Mouse (Mus musculus): Measurements from ENCODE around the gene 5730522E02Rik. TPM values are rescaled to one million over a fixed set of nuclear protein-coding genes. Genes with fewer than 3 reads are reported as not detected.

Gene 5730522E02Rik
- polyA plus RNA-seq, 1 experiment from 2014 or later, result 0.45 TPM

- Histone ChIP-seq H3K27me3 (replicated peaks) (no peaks in the 10 kb centered on the region), H3K9me3 (replicated peaks) (no peaks in the 10 kb centered on the region), H3K4me2 (no peak overlapping the region), H3K27ac (no peak overlapping the region), H3K9ac (no peak overlapping the region), H3K4me1 (no peaks in the 10 kb centered on the region), H3K36me3 (no peaks in the 10 kb centered on the region), H3K4me3 (no peak overlapping the region)
- no peak for ATAC-seq
- 53% methylated on average over 4 of the region's 4 CpGs for WGBS (ENCODE audit: insufficient replicate concordance)
These were observed 92.9 kb downstream of the 5730522E02Rik start for GRCm38 (mm10) chr11:26117651-26118050.

- 81% methylated on average over 3 of the region's 3 CpGs for WGBS (ENCODE audit: insufficient replicate concordance)
- H3K36me3 ChIP-seq, result no peaks in the 10 kb centered on the region
- no peak for ATAC-seq
- H3K27me3 ChIP-seq (replicated peaks), result no peaks in the 10 kb centered on the region
- H3K4me3 ChIP-seq, result no peak overlapping the region
- no peak overlapping the region for H3K9ac ChIP-seq
- H3K4me2 ChIP-seq, result no peak overlapping the region
- no peak overlapping the region for H3K27ac ChIP-seq
- no peaks in the 10 kb centered on the region for H3K9me3 ChIP-seq (replicated peaks)
- H3K4me1 ChIP-seq, result no peaks in the 10 kb centered on the region
These were observed 98.4 kb downstream of the 5730522E02Rik start for GRCm38 (mm10) chr11:26112206-26112605.

GRCm38 (mm10) chr11:26108647-26109046 lies 101.9 kb downstream of the 5730522E02Rik start:
- no peak overlapping the region for H3K9ac ChIP-seq
- 38% methylated on average over 1 of the region's 1 CpGs for WGBS (ENCODE audit: insufficient replicate concordance)
- H3K27ac ChIP-seq, result no peak overlapping the region
- H3K4me2 ChIP-seq, result no peak overlapping the region
- ATAC-seq, result no peak
- H3K9me3 ChIP-seq (replicated peaks), result no peaks in the 10 kb centered on the region
- no peak overlapping the region for H3K4me3 ChIP-seq
- no peaks in the 10 kb centered on the region for H3K36me3 ChIP-seq
- H3K4me1 ChIP-seq, result no peaks in the 10 kb centered on the region
- no peaks in the 10 kb centered on the region for H3K27me3 ChIP-seq (replicated peaks)

GRCm38 (mm10) chr11:26104680-26105079 lies 105.9 kb downstream of the 5730522E02Rik start:
- H3K4me1 ChIP-seq, result no peaks in the 10 kb centered on the region
- 50% methylated on average over 2 of the region's 2 CpGs for WGBS (ENCODE audit: insufficient replicate concordance)
- no peaks in the 10 kb centered on the region for H3K36me3 ChIP-seq
- ATAC-seq, result no peak
- H3K27me3 ChIP-seq (replicated peaks), result no peaks in the 10 kb centered on the region
- H3K9me3 ChIP-seq (replicated peaks), result no peaks in the 10 kb centered on the region
- H3K4me2 ChIP-seq, result no peak overlapping the region
- no peak overlapping the region for H3K9ac ChIP-seq
- no peak overlapping the region for H3K27ac ChIP-seq
- no peak overlapping the region for H3K4me3 ChIP-seq

- no peak overlapping the region for H3K9ac ChIP-seq
- H3K4me3 ChIP-seq, result no peak overlapping the region
- H3K4me2 ChIP-seq, result no peak overlapping the region
- WGBS (ENCODE audit: insufficient replicate concordance), result 13% methylated on average over 8 of the region's 8 CpGs
- H3K27ac ChIP-seq, result no peak overlapping the region
- H3K4me1 ChIP-seq, result no peaks in the 10 kb centered on the region
- no peaks in the 10 kb centered on the region for H3K36me3 ChIP-seq
- no peaks in the 10 kb centered on the region for H3K27me3 ChIP-seq (replicated peaks)
- H3K9me3 ChIP-seq (replicated peaks), result no peaks in the 10 kb centered on the region
- ATAC-seq, result no peak
These were observed 106.9 kb downstream of the 5730522E02Rik start for GRCm38 (mm10) chr11:26103698-26104097.

GRCm38 (mm10) chr11:26102878-26103277 lies 107.7 kb downstream of the 5730522E02Rik start:
- Histone ChIP-seq H3K27me3 (replicated peaks) (no peaks in the 10 kb centered on the region), H3K4me1 (no peaks in the 10 kb centered on the region), H3K9ac (no peak overlapping the region), H3K4me2 (no peak overlapping the region), H3K9me3 (replicated peaks) (no peaks in the 10 kb centered on the region), H3K4me3 (no peak overlapping the region), H3K27ac (no peak overlapping the region), H3K36me3 (no peaks in the 10 kb centered on the region)
- WGBS (ENCODE audit: insufficient replicate concordance), result 29% methylated on average over 4 of the region's 4 CpGs
- no peak for ATAC-seq

GRCm38 (mm10) chr11:26100077-26100476 lies 110.5 kb downstream of the 5730522E02Rik start:
- no peaks in the 10 kb centered on the region for H3K27me3 ChIP-seq (replicated peaks)
- H3K4me2 ChIP-seq, result no peak overlapping the region
- no peak overlapping the region for H3K9ac ChIP-seq
- no peaks in the 10 kb centered on the region for H3K9me3 ChIP-seq (replicated peaks)
- H3K4me1 ChIP-seq, result no peaks in the 10 kb centered on the region
- H3K36me3 ChIP-seq, result no peaks in the 10 kb centered on the region
- no peak for ATAC-seq
- no peak overlapping the region for H3K4me3 ChIP-seq
- 65% methylated on average over 5 of the region's 5 CpGs for WGBS (ENCODE audit: insufficient replicate concordance)
- no peak overlapping the region for H3K27ac ChIP-seq

- no peak for ATAC-seq
- H3K9ac ChIP-seq, result no peak overlapping the region
- no peaks in the 10 kb centered on the region for H3K27me3 ChIP-seq (replicated peaks)
- H3K9me3 ChIP-seq (replicated peaks), result no peaks in the 10 kb centered on the region
- WGBS (ENCODE audit: insufficient replicate concordance), result 70% methylated on average over 2 of the region's 2 CpGs
- H3K27ac ChIP-seq, result no peak overlapping the region
- H3K4me2 ChIP-seq, result no peak overlapping the region
- H3K36me3 ChIP-seq, result no peaks in the 10 kb centered on the region
- no peak overlapping the region for H3K4me3 ChIP-seq
- no peaks in the 10 kb centered on the region for H3K4me1 ChIP-seq
These were observed 111.6 kb downstream of the 5730522E02Rik start for GRCm38 (mm10) chr11:26098933-26099332.

- Histone ChIP-seq H3K27ac (no peak overlapping the region), H3K4me2 (no peak overlapping the region), H3K27me3 (replicated peaks) (no peaks in the 10 kb centered on the region), H3K9ac (no peak overlapping the region), H3K36me3 (no peaks in the 10 kb centered on the region), H3K9me3 (replicated peaks) (no peaks in the 10 kb centered on the region), H3K4me3 (no peak overlapping the region), H3K4me1 (no peaks in the 10 kb centered on the region)
- 50% methylated on average over 1 of the region's 1 CpGs for WGBS (ENCODE audit: insufficient replicate concordance)
- no peak for ATAC-seq
These were observed 114.5 kb downstream of the 5730522E02Rik start for GRCm38 (mm10) chr11:26096095-26096494.

GRCm38 (mm10) chr11:26088993-26089392 lies 121.6 kb downstream of the 5730522E02Rik start:
- no peak overlapping the region for H3K27ac ChIP-seq
- no peak overlapping the region for H3K4me3 ChIP-seq
- H3K36me3 ChIP-seq, result no peaks in the 10 kb centered on the region
- H3K9me3 ChIP-seq (replicated peaks), result no peaks in the 10 kb centered on the region
- whole genome bisulfite sequencing (ENCODE audit: insufficient replicate concordance), result 67% methylated on average over 5 of the region's 5 CpGs
- H3K27me3 ChIP-seq (replicated peaks), result no peaks in the 10 kb centered on the region
- H3K4me1 ChIP-seq, result no peaks in the 10 kb centered on the region
- H3K4me2 ChIP-seq, result no peak overlapping the region
- no peak overlapping the region for H3K9ac ChIP-seq
- no peak for ATAC-seq

- H3K9ac ChIP-seq, result no peak overlapping the region
- H3K27ac ChIP-seq, result no peak overlapping the region
- H3K9me3 ChIP-seq (replicated peaks), result no peaks in the 10 kb centered on the region
- WGBS (ENCODE audit: insufficient replicate concordance), result 74% methylated on average over 7 of the region's 7 CpGs
- ATAC-seq, result no peak
- no peak overlapping the region for H3K4me3 ChIP-seq
- no peak overlapping the region for H3K4me2 ChIP-seq
- no peaks in the 10 kb centered on the region for H3K27me3 ChIP-seq (replicated peaks)
- no peaks in the 10 kb centered on the region for H3K4me1 ChIP-seq
- H3K36me3 ChIP-seq, result no peaks in the 10 kb centered on the region
These were observed 123.9 kb downstream of the 5730522E02Rik start for GRCm38 (mm10) chr11:26086679-26087078.

GRCm38 (mm10) chr11:26085380-26086035 lies 125.1 kb downstream of the 5730522E02Rik start:
- Histone ChIP-seq H3K27ac (no peak overlapping the region), H3K4me3 (no peak overlapping the region), H3K36me3 (no peaks in the 10 kb centered on the region), H3K4me2 (no peak overlapping the region), H3K4me1 (no peaks in the 10 kb centered on the region), H3K9me3 (replicated peaks) (no peaks in the 10 kb centered on the region), H3K27me3 (replicated peaks) (no peaks in the 10 kb centered on the region), H3K9ac (no peak overlapping the region)
- WGBS (ENCODE audit: insufficient replicate concordance), result 55% methylated on average over 6 of the region's 6 CpGs
- no peak for ATAC-seq

GRCm38 (mm10) chr11:26076335-26076734 lies 134.2 kb downstream of the 5730522E02Rik start:
- no peak overlapping the region for H3K27ac ChIP-seq
- no peak for ATAC-seq
- WGBS (ENCODE audit: insufficient replicate concordance), result 52% methylated on average over 2 of the region's 2 CpGs
- H3K27me3 ChIP-seq (replicated peaks), result no peaks in the 10 kb centered on the region
- H3K4me2 ChIP-seq, result no peak overlapping the region
- no peaks in the 10 kb centered on the region for H3K4me1 ChIP-seq
- no peak overlapping the region for H3K9ac ChIP-seq
- no peaks in the 10 kb centered on the region for H3K9me3 ChIP-seq (replicated peaks)
- no peak overlapping the region for H3K4me3 ChIP-seq
- no peaks in the 10 kb centered on the region for H3K36me3 ChIP-seq

Data from liver, embryonic 12.5 days (tissue).